ENCODE assay signal across 30 mouse cellular contexts in genomic region chr2:26290133-26290532, GRCm38 (mm10). TPM values are rescaled to one million over a fixed set of nuclear protein-coding genes. Genes with fewer than 3 reads are reported as not detected.
DNase-seq lines count a peak whose midpoint lies in the region; ATAC-seq and TF ChIP-seq lines count a peak whose summit lies in the region.
"Had no signal": no experiment of that assay in that cellular context is flagged by ENCODE, and none has a peak within 500 bp of the region (broad histone marks: within the 10 kb centered on the region; RNA-seq: fewer than 3 reads in every experiment).

No protein-coding gene starts in this region.

- H3K9ac ChIP-seq in hindbrain, postnatal 0 days (replicated peaks; ENCODE audit: low read length) = no peak overlapping the region
- no peak overlapping the region for H3K9ac ChIP-seq in hindbrain, embryonic 14.5 days
- H3K9ac ChIP-seq: embryonic facial prominence, embryonic 13.5 days; forebrain, embryonic 12.5 days; forebrain, embryonic 15.5 days; heart, embryonic 12.5 days; heart, embryonic 15.5 days; hindbrain, embryonic 13.5 days had no signal

- H3K9me3 ChIP-seq in hindbrain, postnatal 0 days (ENCODE audit: low read length) = no peaks in the 10 kb centered on the region
- H3K9me3 ChIP-seq in hindbrain, embryonic 14.5 days (ENCODE audit: control insufficient read depth, low read length) = no peaks in the 10 kb centered on the region
- H3K9me3 ChIP-seq: embryonic facial prominence, embryonic 10.5 days; embryonic facial prominence, embryonic 13.5 days; forebrain, embryonic 12.5 days; forebrain, embryonic 15.5 days; heart, embryonic 12.5 days; heart, embryonic 15.5 days; hindbrain, embryonic 10.5 days; hindbrain, embryonic 13.5 days had no signal

- H3K36me3 ChIP-seq in hindbrain, postnatal 0 days (ENCODE audit: insufficient read depth, low read length) = no peaks in the 10 kb centered on the region
- H3K36me3 ChIP-seq in hindbrain, embryonic 14.5 days (replicated peaks; ENCODE audit: control insufficient read depth, insufficient read depth) = no peaks in the 10 kb centered on the region
- H3K36me3 ChIP-seq: embryonic facial prominence, embryonic 10.5 days; embryonic facial prominence, embryonic 13.5 days; forebrain, embryonic 12.5 days; forebrain, embryonic 15.5 days; heart, embryonic 12.5 days; heart, embryonic 15.5 days; hindbrain, embryonic 10.5 days; hindbrain, embryonic 13.5 days had no signal

- TF ChIP-seq POLR2A in brain, embryonic 14.5 days (IDR thresholded peaks at IDR 0.05; ENCODE audit: borderline replicate concordance, extremely low read depth, insufficient read depth, insufficient read length, poor library complexity, severe bottlenecking) = no peak

- no peak overlapping the region for H3K27ac ChIP-seq in hindbrain, postnatal 0 days
- H3K27ac ChIP-seq in hindbrain, embryonic 14.5 days = no peak overlapping the region
- H3K27ac ChIP-seq: embryonic facial prominence, embryonic 10.5 days; embryonic facial prominence, embryonic 13.5 days; forebrain, embryonic 12.5 days; forebrain, embryonic 15.5 days; heart, embryonic 15.5 days; hindbrain, embryonic 10.5 days; hindbrain, embryonic 13.5 days had no signal

- peak; percentile 66 for DNase-seq in hindbrain, postnatal 0 days (ENCODE audit: low spot score)
- DNase-seq in hindbrain, embryonic 14.5 days (ENCODE audit: low spot score) = no peak
- peak; percentile 69 for DNase-seq in retina, postnatal 1 day
- no peak for DNase-seq in retina, embryonic 14.5 days (ENCODE audit: low spot score)
- DNase-seq in brain, embryonic 14.5 days (ENCODE audit: low read depth) = peak; percentile 24
- no peak for DNase-seq in thymus, postnatal 14 days
- DNase-seq: adrenal gland, adult 8-10 months; adrenal gland, postnatal 25 days; cerebellum, adult 11 months; cerebellum, adult 8-10 months; cerebellum, postnatal 36 days; embryo, embryonic 11 days; gastrocnemius, postnatal 25 days; heart, adult 18-20 months; heart, postnatal 10 days; heart, postnatal 36 days had no signal

- WGBS in hindbrain, postnatal 0 days = 78% methylated on average over 5 of the region's 5 CpGs
- WGBS in hindbrain, embryonic 14.5 days = 85% methylated on average over 5 of the region's 5 CpGs

- no peak for ATAC-seq in hindbrain, postnatal 0 days
- no peak for ATAC-seq in hindbrain, embryonic 14.5 days (ENCODE audit: low FRiP score)
- ATAC-seq: activated CD4-positive, CD25-positive, alpha-beta regulatory T cell, adult 4 months; CD4-positive, CD25-positive, alpha-beta regulatory T cell, adult 4 months; forebrain, embryonic 15.5 days had no signal

- no peaks in the 10 kb centered on the region for H3K27me3 ChIP-seq in hindbrain, postnatal 0 days (ENCODE audit: insufficient read depth, low read length)
- no peaks in the 10 kb centered on the region for H3K27me3 ChIP-seq in hindbrain, embryonic 14.5 days (ENCODE audit: control insufficient read depth, insufficient read depth, low read length)
- H3K27me3 ChIP-seq: embryonic facial prominence, embryonic 13.5 days; forebrain, embryonic 12.5 days; forebrain, embryonic 15.5 days; heart, embryonic 15.5 days; hindbrain, embryonic 13.5 days had no signal

- H3K4me2 ChIP-seq in hindbrain, postnatal 0 days (ENCODE audit: low read depth, low read length) = no peak overlapping the region
- no peak overlapping the region for H3K4me2 ChIP-seq in hindbrain, embryonic 14.5 days (replicated peaks)
- H3K4me2 ChIP-seq: embryonic facial prominence, embryonic 13.5 days; forebrain, embryonic 12.5 days; forebrain, embryonic 15.5 days; heart, embryonic 12.5 days; heart, embryonic 15.5 days; hindbrain, embryonic 13.5 days had no signal

- peaks cover 4% of the 10 kb centered on the region; the same call in 1 of the 2 replicates for H3K4me1 ChIP-seq in hindbrain, postnatal 0 days (ENCODE audit: insufficient read depth, low read length)
- peaks cover 8% of the 10 kb centered on the region for H3K4me1 ChIP-seq in hindbrain, embryonic 14.5 days (replicated peaks; ENCODE audit: control insufficient read depth, insufficient read depth, low read length)
- H3K4me1 ChIP-seq: embryonic facial prominence, embryonic 13.5 days; forebrain, embryonic 12.5 days had no signal

- no peak overlapping the region for H3K4me3 ChIP-seq in hindbrain, postnatal 0 days (ENCODE audit: low read length)
- no peak overlapping the region for H3K4me3 ChIP-seq in hindbrain, embryonic 14.5 days (replicated peaks; ENCODE audit: low read length)
- H3K4me3 ChIP-seq: embryonic facial prominence, embryonic 10.5 days; embryonic facial prominence, embryonic 13.5 days; erythroblast, embryonic 14.5 days; forebrain, embryonic 12.5 days; forebrain, embryonic 15.5 days; heart, embryonic 12.5 days; heart, embryonic 15.5 days; hindbrain, embryonic 10.5 days; hindbrain, embryonic 13.5 days had no signal

- no peak for TF ChIP-seq CTCF in hindbrain, postnatal 0 days (IDR thresholded peaks at IDR 0.05; ENCODE audit: low read depth)
- TF ChIP-seq CTCF in brain, embryonic 14.5 days (IDR thresholded peaks at IDR 0.05; ENCODE audit: borderline replicate concordance, extremely low read depth, insufficient read depth, insufficient read length) = no peak

RNA-seq across cellular contexts. Expression of gene Ccdc187, which starts 4.2 kb away (rescaled TPM):
- total RNA-seq in hindbrain, postnatal 0 days (2014; rRNA removed) = 1.3 and 2.7 TPM in 2 replicates
- 0.18 TPM in 2 replicates for polyA plus RNA-seq in hindbrain, postnatal 0 days (2015; fragmentation: Nextera tagmentation; extraction: Ambion mirVana)
- 0.25 and 0.29 TPM in 2 replicates for polyA plus RNA-seq in hindbrain, embryonic 14.5 days (2014; fragmentation: Nextera tagmentation; extraction: Ambion mirVana)
- 1.4 and 1.9 TPM in 2 replicates for polyA plus RNA-seq in brain, embryonic 14.5 days (2012; rRNA removed)
- total RNA-seq: gastrocnemius, adult 8-10 months; MEL had no signal
- polyA plus RNA-seq: activated CD4-positive, CD25-positive, alpha-beta regulatory T cell, adult 4 months; C2C12; CD4-positive, CD25-positive, alpha-beta regulatory T cell, adult 4 months had no signal

RNA-seq across cellular contexts. Expression of gene Gpsm1, which starts 25.2 kb away (rescaled TPM):
- 310 and 330 TPM in 2 replicates for total RNA-seq in hindbrain, postnatal 0 days (2014; rRNA removed)
- 147 and 155 TPM in 2 replicates for polyA plus RNA-seq in hindbrain, postnatal 0 days (2015; fragmentation: Nextera tagmentation; extraction: Ambion mirVana)
- polyA plus RNA-seq in hindbrain, embryonic 14.5 days (2014; fragmentation: Nextera tagmentation; extraction: Ambion mirVana) = 96.7 and 101 TPM in 2 replicates
- polyA plus RNA-seq in brain, embryonic 14.5 days (2012; rRNA removed) = 163 and 195 TPM in 2 replicates

RNA-seq across cellular contexts. Expression of gene Qsox2, which starts 52.8 kb away (rescaled TPM):
- total RNA-seq in hindbrain, postnatal 0 days (2014; rRNA removed) = 20.5 and 24.5 TPM in 2 replicates
- 8.8 and 9.4 TPM in 2 replicates for polyA plus RNA-seq in hindbrain, postnatal 0 days (2015; fragmentation: Nextera tagmentation; extraction: Ambion mirVana)
- polyA plus RNA-seq in hindbrain, embryonic 14.5 days (2014; fragmentation: Nextera tagmentation; extraction: Ambion mirVana) = 15.2 and 16.1 TPM in 2 replicates
- 19.1 and 20.1 TPM in 2 replicates for polyA plus RNA-seq in brain, embryonic 14.5 days (2012; rRNA removed)

Comparison
In these comparisons a context has a peak if more than half of its experiments do, and no peak if none do; other contexts are left out.
1. DNase-seq: peak in hindbrain, postnatal 0 days (single experiment), retina, postnatal 1 day (single experiment) and brain, embryonic 14.5 days (single experiment); none in hindbrain, embryonic 14.5 days (single experiment), retina, embryonic 14.5 days (single experiment) and thymus, postnatal 14 days (single experiment).